Mouse (Mus musculus) embryonic facial prominence, embryonic 11.5 days (tissue): ENCODE results near the gene Tmcc3. TPM values are rescaled to one million over a fixed set of nuclear protein-coding genes. Genes with fewer than 3 reads are reported as not detected.
A peak's percentile ranks its signal among the peaks of the same experiment; 100 is the strongest.

Experiments
- ATAC-seq: fragments of 200-750 bp; cut with Nextera tagmentation; replicated peaks from 2 replicates; pipeline ENCODE4 v1.8.0; 2017; ENCODE audit warnings: low read depth; ENCODE audit not compliant: insufficient number of reproducible peaks, low FRiP score, low TSS enrichment
- DNase-seq: peaks from one replicate; pipeline ENCODE4 v3.0.0-alpha.2; 2015; ENCODE audit warnings: low spot score
- H3K27ac ChIP-seq: fragments of 300-500 bp; sonication (generic); replicated peaks from 2 replicates; pipeline ENCODE4 v1.5.1; 2014; ENCODE audit warnings: mild to moderate bottlenecking, low read depth, low read length, control low read depth
- H3K27me3 ChIP-seq: fragments of 300-500 bp; sonication (generic); 2 replicates; pipeline ENCODE4 v1.6.1; 2014; ENCODE audit warnings: mild to moderate bottlenecking, low read length, moderate library complexity, mixed read lengths; ENCODE audit not compliant: control insufficient read depth, insufficient read depth
- H3K36me3 ChIP-seq: fragments of 300-500 bp; sonication (generic); replicated peaks from 2 replicates; pipeline ENCODE4 v1.6.1; 2014; ENCODE audit warnings: low read depth, mild to moderate bottlenecking, low read length, moderate library complexity, mixed read lengths; ENCODE audit not compliant: control insufficient read depth, insufficient read depth
- H3K4me1 ChIP-seq: fragments of 300-500 bp; sonication (generic); 2 replicates; pipeline ENCODE4 v1.6.1; 2014; ENCODE audit warnings: low read length, mixed read lengths; ENCODE audit not compliant: control insufficient read depth, insufficient read depth
- H3K4me2 ChIP-seq: fragments of 300-500 bp; sonication (generic); 2 replicates; pipeline ENCODE4 v1.6.1; 2014; ENCODE audit warnings: low read depth, mild to moderate bottlenecking, control low read depth, low read length, moderate library complexity
- H3K4me3 ChIP-seq: fragments of 300-500 bp; sonication (generic); 2 replicates; pipeline ENCODE4 v1.5.1; 2014; ENCODE audit warnings: low read depth, low read length, control low read depth
- H3K9ac ChIP-seq: fragments of 300-500 bp; sonication (generic); replicated peaks from 2 replicates; pipeline ENCODE4 v1.6.1; 2014; ENCODE audit warnings: mild to moderate bottlenecking, control low read depth, low read length
- H3K9me3 ChIP-seq: fragments of 300-500 bp; sonication (generic); replicated peaks from 2 replicates; pipeline ENCODE4 v1.6.1; 2016; ENCODE audit warnings: mild to moderate bottlenecking, low read length, inconsistent platforms, mixed read lengths; ENCODE audit not compliant: control insufficient read depth
- WGBS: fragments of 180-500 bp; shearing (Covaris S2); extraction: QIAGEN DNeasy Blood & Tissue Kit; methylation state at CpG from one replicate; pipeline ENCODE4 v1.1.7; 2014; 5-methylcytosine and 5-hydroxymethylcytosine counted together
- polyA plus RNA-seq: library from polyadenylated mRNA; unstranded; fragments of >200 nt; fragmentation: Nextera tagmentation; extraction: Ambion mirVana; gene quantifications from 2 replicates; pipeline ENCODE4 v1.2.1, GENCODE M21; 2014

The Tmcc3 gene
- polyA plus RNA-seq, 1 experiment from 2014 or later = 3.0 TPM

DNA sequence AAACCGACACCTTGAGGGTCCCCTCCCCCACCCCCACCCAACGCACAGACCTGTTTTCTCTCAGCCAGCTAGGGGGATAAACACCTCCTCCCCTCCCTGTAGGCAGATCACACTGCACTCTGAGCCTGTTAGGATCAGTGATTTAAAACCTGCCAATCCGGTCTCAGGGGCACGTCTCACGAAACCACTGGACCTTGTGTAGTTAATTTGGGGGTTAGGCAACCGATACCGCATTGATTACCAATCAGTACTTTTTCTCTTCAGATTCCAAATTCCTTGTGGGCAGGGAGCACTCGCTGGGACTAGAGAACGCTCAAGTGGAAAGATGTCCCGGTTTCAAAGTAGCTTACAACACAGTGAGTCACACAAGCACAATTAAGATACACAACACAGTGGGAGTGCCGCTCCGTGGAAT lies 202.3 kb downstream of the Tmcc3 start:
- Histone ChIP-seq H3K36me3 (no peaks in the 10 kb centered on the region), H3K4me1 (no peaks in the 10 kb centered on the region), H3K4me3 (peak overlapping the region; percentile 74), H3K9ac (peak overlapping the region; percentile 64; the same call in 1 of the 2 replicates), H3K27me3 (peaks cover 10% of the 10 kb centered on the region; the same call in 1 of the 2 replicates), H3K4me2 (peak overlapping the region; percentile 99), H3K9me3 (no peaks in the 10 kb centered on the region), H3K27ac (no peak overlapping the region)
- DNase-seq (no peak), ATAC-seq (no peak)
- WGBS = under 1% methylated on average over 12 of the region's 12 CpGs

DNA sequence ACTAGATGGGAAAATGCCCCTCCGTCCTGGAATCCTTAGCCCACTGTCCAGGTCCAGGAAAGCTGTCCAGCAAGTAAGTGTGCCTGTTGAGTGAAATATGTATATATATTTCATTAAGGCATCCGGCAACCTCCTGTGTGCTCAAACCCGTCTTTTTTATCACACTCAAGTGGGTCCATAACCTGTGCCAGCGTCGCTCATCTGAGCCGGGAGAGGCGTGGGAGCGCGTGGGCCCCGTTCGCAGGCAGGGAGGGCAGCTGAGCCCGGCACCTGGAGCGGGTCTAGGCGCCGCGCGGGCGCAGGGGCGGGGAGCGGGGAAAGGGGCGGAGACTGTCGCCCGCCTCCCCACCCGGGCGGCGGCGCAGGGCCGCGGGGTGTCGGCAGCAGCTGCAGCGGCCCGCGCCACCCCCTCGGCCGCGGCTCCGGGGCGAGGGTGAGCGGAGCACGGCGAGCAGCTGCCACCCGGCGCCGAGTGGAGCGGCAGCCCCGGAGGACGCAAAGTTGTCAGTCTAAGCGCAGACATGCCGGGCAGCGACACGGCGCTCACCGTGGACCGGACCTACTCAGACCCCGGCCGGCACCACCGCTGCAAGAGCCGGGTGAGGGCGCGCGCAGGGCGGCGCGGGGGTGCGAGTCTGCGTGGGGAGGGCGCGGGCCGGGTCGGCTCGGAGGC lies 202.9 kb downstream of the Tmcc3 start:
- Histone ChIP-seq H3K4me2 (peak overlapping the region; percentile 99), H3K27me3 (peaks cover 10% of the 10 kb centered on the region; the same call in 1 of the 2 replicates), H3K4me3 (peak overlapping the region; percentile 74), H3K36me3 (no peaks in the 10 kb centered on the region), H3K9me3 (no peaks in the 10 kb centered on the region), H3K27ac (no peak overlapping the region), H3K9ac (peak overlapping the region; percentile 64), H3K4me1 (no peaks in the 10 kb centered on the region)
- peak; percentile 75 for ATAC-seq
- DNase-seq = peak; percentile 59
- WGBS = under 1% methylated on average over 70 of the region's 71 CpGs

DNA sequence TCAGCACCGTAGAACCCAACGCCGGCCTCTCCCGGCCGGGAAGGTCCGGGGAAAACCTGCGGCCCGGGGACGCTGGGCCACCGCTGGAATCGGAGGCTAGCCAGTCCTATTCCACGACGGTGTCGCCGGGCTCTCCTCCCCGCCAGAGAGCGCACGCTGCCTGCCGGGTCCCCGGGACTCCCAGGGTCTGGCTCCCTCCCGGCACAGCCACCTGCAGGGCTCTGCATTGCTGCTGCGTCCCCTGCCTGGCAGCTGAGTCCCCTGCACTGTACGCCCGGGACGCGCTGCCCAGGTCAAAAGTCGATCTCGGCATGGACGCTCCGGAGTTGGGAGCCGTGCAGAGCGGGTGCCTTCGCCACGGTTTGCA lies 203.4 kb downstream of the Tmcc3 start:
- DNase-seq = peak; percentile 69
- Histone ChIP-seq H3K4me1 (no peaks in the 10 kb centered on the region), H3K4me3 (peak overlapping the region; percentile 74), H3K27me3 (peaks cover 10% of the 10 kb centered on the region; the same call in 1 of the 2 replicates), H3K9ac (peak overlapping the region; percentile 64), H3K27ac (no peak overlapping the region), H3K4me2 (peak overlapping the region; percentile 99), H3K9me3 (no peaks in the 10 kb centered on the region), H3K36me3 (no peaks in the 10 kb centered on the region)
- WGBS = 0% methylated on average over 30 of the region's 34 CpGs
- peak; percentile 86 for ATAC-seq

DNA sequence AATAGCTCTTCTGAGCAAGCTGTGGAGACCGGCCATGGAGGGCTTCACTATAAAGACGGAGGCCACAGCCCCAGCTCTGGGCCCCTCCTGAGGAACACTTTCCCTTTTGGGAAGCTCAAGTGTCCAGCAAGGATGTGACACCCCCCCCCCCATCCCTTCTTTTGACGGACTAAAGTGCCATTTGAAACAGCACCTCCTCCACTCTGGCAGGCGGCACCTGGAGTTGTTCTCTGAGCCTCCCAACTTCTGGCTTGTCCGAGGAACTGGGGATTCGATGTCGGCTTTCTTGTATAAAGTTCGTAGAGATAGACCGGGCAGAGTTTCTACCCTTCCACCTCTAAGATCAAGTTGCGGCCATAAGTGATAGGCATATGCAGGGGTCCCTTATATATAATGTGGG lies 203.8 kb downstream of the Tmcc3 start:
- Histone ChIP-seq H3K27ac (no peak overlapping the region), H3K36me3 (no peaks in the 10 kb centered on the region), H3K9me3 (no peaks in the 10 kb centered on the region), H3K4me3 (peak overlapping the region; percentile 74), H3K4me1 (no peaks in the 10 kb centered on the region), H3K9ac (no peak overlapping the region; the same call in 1 of the 2 replicates), H3K27me3 (peaks cover 10% of the 10 kb centered on the region; the same call in 1 of the 2 replicates), H3K4me2 (peak overlapping the region; percentile 99)
- DNase-seq = no peak
- WGBS = 1% methylated on average over 10 of the region's 10 CpGs
- ATAC-seq = peak; percentile 11; the same call in 1 of the 2 replicates

DNA sequence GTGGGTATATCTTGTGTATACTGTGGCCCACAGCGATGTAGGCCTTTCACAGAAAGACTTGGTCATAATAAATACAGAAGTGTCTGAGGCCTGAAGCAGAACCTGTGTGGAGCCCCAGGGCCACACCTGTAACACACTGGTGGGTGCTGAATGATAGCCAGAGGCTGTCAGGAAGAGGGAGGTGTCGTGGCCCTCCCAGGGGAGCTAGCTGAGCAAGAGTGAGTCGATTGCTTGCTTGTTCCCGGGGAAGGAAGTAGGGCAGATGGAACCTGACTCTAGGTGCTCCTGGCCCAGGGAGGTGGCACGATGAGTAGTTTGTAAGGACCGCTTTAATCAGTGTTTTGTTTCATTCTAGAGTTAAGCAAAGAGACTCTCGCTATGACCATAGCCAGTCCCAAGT lies 208.1 kb downstream of the Tmcc3 start:
- DNase-seq (no peak), ATAC-seq (no peak)
- Histone ChIP-seq H3K9ac (no peak overlapping the region), H3K4me3 (no peak overlapping the region), H3K36me3 (no peaks in the 10 kb centered on the region), H3K4me1 (no peaks in the 10 kb centered on the region), H3K4me2 (no peak overlapping the region), H3K9me3 (no peaks in the 10 kb centered on the region), H3K27ac (no peak overlapping the region), H3K27me3 (peaks cover 6% of the 10 kb centered on the region; the same call in 1 of the 2 replicates)
- 54% methylated on average over 7 of the region's 7 CpGs for WGBS

DNA sequence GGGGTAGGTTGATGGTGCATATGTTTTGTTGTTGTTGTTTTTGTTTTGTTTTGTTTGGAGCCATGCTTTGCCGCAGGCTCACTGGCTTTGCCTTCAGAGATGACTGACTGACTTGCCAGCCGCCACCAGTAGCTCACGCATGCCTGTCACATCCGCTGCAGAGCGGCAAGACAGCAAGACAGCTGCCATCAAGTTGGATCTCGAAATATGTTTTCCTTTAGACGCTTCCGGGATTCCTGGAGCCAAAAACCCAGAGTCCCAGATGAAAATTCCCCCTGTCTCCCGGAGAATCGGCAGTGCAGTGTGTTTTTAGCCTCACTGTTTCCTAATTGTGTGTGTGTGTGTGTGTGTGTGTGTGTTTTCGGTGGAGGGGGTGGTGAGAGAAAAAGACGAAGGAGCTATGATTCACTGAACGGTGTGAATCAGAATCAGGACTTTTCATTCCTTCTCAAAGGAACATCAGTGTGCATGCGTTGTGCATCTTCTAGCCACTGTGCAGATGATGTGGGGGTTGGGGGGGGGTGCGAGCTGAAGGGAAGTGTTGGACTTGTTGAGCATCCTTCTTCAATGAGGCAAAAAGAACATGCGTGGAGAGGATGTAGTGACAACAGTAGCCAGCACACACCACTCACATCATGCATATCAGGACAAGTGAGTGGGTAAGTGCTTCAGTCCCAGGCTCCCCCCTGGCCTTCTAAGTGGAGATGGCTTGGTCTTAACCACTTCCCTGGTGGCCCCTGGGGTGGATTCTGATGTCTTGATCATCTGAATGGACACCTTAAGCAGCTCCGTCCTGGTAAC lies 208.8 kb downstream of the Tmcc3 start:
- DNase-seq (no peak), ATAC-seq (no peak)
- Histone ChIP-seq H3K27me3 (peaks cover 6% of the 10 kb centered on the region; the same call in 1 of the 2 replicates), H3K27ac (no peak overlapping the region), H3K36me3 (no peaks in the 10 kb centered on the region), H3K9me3 (no peaks in the 10 kb centered on the region), H3K4me3 (no peak overlapping the region), H3K4me1 (no peaks in the 10 kb centered on the region), H3K9ac (no peak overlapping the region), H3K4me2 (no peak overlapping the region)
- WGBS = 38% methylated on average over 17 of the region's 17 CpGs

DNA sequence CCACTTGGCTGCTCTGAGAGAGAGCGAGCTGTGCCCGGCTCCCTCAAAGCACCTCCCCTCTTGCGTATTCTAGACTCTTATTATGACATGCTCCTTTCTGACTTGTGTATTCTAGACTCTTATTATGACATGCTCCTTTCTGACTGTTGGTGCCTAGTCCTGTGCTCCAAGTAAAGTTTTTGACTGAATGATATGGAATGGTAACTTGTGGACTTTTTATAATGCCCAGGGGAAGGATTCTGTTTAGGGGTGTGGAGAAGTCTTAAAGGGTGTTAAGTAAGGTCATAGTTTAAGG lies 209.3 kb downstream of the Tmcc3 start:
- no peak for ATAC-seq
- Histone ChIP-seq H3K4me1 (no peaks in the 10 kb centered on the region), H3K4me2 (no peak overlapping the region)

DNA sequence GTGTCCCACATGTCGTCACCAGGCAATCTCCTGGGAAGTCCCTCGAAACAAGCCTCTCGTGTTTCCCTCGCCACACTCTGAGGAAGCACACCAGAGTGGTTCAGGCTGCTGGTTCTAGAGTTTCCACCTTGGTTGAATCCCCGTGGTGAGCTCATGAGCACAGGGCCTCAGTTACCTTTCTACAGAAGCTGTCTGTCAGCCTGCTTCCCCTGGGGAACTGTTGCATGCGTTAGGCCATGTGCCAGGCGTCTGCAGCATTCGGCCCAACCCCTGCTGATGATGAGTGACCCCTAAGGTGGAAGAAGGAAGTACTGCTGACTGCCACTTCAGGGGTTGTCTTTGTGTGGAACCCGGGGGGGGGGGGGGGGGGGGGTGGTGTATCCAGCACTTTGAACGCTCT lies 210.0 kb downstream of the Tmcc3 start:
- Histone ChIP-seq H3K4me1 (no peaks in the 10 kb centered on the region), H3K9ac (no peak overlapping the region), H3K4me2 (no peak overlapping the region), H3K27me3 (peaks cover 1% of the 10 kb centered on the region; the same call in 1 of the 2 replicates), H3K9me3 (no peaks in the 10 kb centered on the region), H3K27ac (no peak overlapping the region), H3K4me3 (no peak overlapping the region), H3K36me3 (no peaks in the 10 kb centered on the region)
- WGBS = 26% methylated on average over 9 of the region's 10 CpGs
- no peak for ATAC-seq
- DNase-seq = no peak

More for the DNA sequence above, 209.3 kb downstream of the Tmcc3 start:
- no peaks in the 10 kb centered on the region for H3K36me3 ChIP-seq
- no peak overlapping the region for H3K4me3 ChIP-seq
- no peak overlapping the region for H3K9ac ChIP-seq
- WGBS = 23% methylated on average over 3 of the region's 3 CpGs
- H3K27me3 ChIP-seq = peaks cover 6% of the 10 kb centered on the region; the same call in 1 of the 2 replicates
- H3K27ac ChIP-seq = no peak overlapping the region
- no peaks in the 10 kb centered on the region for H3K9me3 ChIP-seq
- DNase-seq = peak; percentile 62
